Mouse (Mus musculus) midbrain, postnatal 0 days (tissue): ENCODE data around the gene Gpbar1. TPM values are rescaled to one million over a fixed set of nuclear protein-coding genes. Genes with fewer than 3 reads are reported as not detected.

Source experiments
- ATAC-seq: fragments of 200-750 bp; cut with Nextera tagmentation; 2 replicates; pipeline ENCODE4 v1.8.0; 2017; ENCODE audit warnings: moderate number of reproducible peaks, mild to moderate bottlenecking, moderate TSS enrichment, moderate library complexity; ENCODE audit not compliant: low FRiP score
- DNase-seq: peaks from one replicate; pipeline ENCODE4 v3.0.0-alpha.2; 2015; ENCODE audit warnings: low spot score
- H3K27ac ChIP-seq: fragments of 300-500 bp; sonication (generic); 2 replicates; pipeline ENCODE4 v1.5.1; 2014; ENCODE audit warnings: low read depth, mild to moderate bottlenecking, low read length, mixed read lengths
- H3K27me3 ChIP-seq: fragments of 300-500 bp; sonication (generic); 2 replicates; pipeline ENCODE4 v1.6.1; 2014; ENCODE audit warnings: low read length, control low read depth, mixed read lengths; ENCODE audit not compliant: insufficient read depth
- H3K36me3 ChIP-seq: fragments of 300-500 bp; sonication (generic); 2 replicates; pipeline ENCODE4 v1.6.1; 2014; ENCODE audit warnings: low read length, control low read depth, mixed read lengths; ENCODE audit not compliant: insufficient read depth
- H3K4me1 ChIP-seq: fragments of 300-500 bp; sonication (generic); 2 replicates; pipeline ENCODE4 v1.6.1; 2014; ENCODE audit warnings: mild to moderate bottlenecking, control low read depth, antibody characterized with exemption, low read length, mixed read lengths; ENCODE audit not compliant: insufficient read depth
- H3K4me2 ChIP-seq: fragments of 300-500 bp; sonication (generic); 2 replicates; pipeline ENCODE4 v1.6.1; 2014; ENCODE audit warnings: low read depth, mild to moderate bottlenecking, low read length, mixed read lengths; ENCODE audit not compliant: poor library complexity, severe bottlenecking
- H3K4me3 ChIP-seq: fragments of 300-500 bp; sonication (generic); 2 replicates; pipeline ENCODE4 v1.5.1; 2014; ENCODE audit warnings: low read depth, mild to moderate bottlenecking, low read length, moderate library complexity
- H3K9ac ChIP-seq: fragments of 300-500 bp; sonication (generic); replicated peaks from 2 replicates; pipeline ENCODE4 v1.6.1; 2014; ENCODE audit warnings: mild to moderate bottlenecking, low read length, moderate library complexity, mixed read lengths; ENCODE audit not compliant: poor library complexity, severe bottlenecking
- H3K9me3 ChIP-seq: fragments of 300-500 bp; sonication (generic); 2 replicates; pipeline ENCODE4 v1.6.1; 2016; ENCODE audit warnings: low read length, control low read depth
- CTCF ChIP-seq: IDR thresholded peaks from 2 replicates; pipeline ENCODE4 v1.5.1; 2016; ENCODE audit warnings: antibody characterized with exemption, mild to moderate bottlenecking
- WGBS: fragments of 180-500 bp; shearing (Covaris S2); extraction: QIAGEN DNeasy Blood & Tissue Kit; methylation state at CpG from one replicate; pipeline ENCODE4 v1.1.7; 2014; 5-methylcytosine and 5-hydroxymethylcytosine counted together
- polyA plus RNA-seq: library from polyadenylated mRNA; unstranded; fragments of >200 nt; fragmentation: Nextera tagmentation; extraction: Ambion mirVana; gene quantifications from 2 replicates; pipeline ENCODE4 v1.2.1, GENCODE M21; 2015
- total RNA-seq: library from RNA; depleted of rRNA; stranded (reverse); fragments of >200 nt; gene quantifications from 2 replicates; pipeline ENCODE4 v1.2.3, GENCODE M21; 2014

Gpbar1 gene
- total and polyA plus RNA-seq, 2 experiments from 2014 or later, result not detected

DNA sequence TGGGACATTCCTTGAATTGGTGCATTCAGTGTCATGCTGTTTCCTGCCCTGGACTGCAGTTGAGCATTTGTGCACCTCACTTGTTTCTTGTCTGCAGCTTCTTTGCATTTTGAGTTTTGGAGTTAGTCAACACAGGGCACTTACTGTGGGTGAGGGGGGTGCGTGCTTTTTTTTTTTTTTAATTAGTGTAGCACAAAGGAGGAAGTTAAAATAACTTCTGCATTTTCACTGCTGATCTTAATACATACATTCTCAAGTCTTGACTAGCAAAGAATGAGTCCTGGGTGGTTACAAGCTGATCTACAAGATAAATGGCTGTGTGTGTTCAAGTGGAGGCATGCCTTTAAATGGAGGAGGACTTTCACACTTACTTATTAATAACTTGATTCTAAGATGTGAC, 40.2 kb upstream of the Gpbar1 start:
- no peak overlapping the region for H3K27ac ChIP-seq
- no peak for DNase-seq
- H3K27me3 ChIP-seq, result no peaks in the 10 kb centered on the region
- H3K4me2 ChIP-seq, result peak overlapping the region; percentile 66
- H3K9ac ChIP-seq, result no peak overlapping the region
- peak overlapping the region; percentile 97 for H3K4me3 ChIP-seq
- no peaks in the 10 kb centered on the region for H3K9me3 ChIP-seq
- no peak for ATAC-seq
- peaks cover 23% of the 10 kb centered on the region for H3K4me1 ChIP-seq
- TF ChIP-seq CTCF, result no peak
- no peaks in the 10 kb centered on the region for H3K36me3 ChIP-seq
- 85% methylated on average over 1 of the region's 1 CpGs for WGBS

DNA sequence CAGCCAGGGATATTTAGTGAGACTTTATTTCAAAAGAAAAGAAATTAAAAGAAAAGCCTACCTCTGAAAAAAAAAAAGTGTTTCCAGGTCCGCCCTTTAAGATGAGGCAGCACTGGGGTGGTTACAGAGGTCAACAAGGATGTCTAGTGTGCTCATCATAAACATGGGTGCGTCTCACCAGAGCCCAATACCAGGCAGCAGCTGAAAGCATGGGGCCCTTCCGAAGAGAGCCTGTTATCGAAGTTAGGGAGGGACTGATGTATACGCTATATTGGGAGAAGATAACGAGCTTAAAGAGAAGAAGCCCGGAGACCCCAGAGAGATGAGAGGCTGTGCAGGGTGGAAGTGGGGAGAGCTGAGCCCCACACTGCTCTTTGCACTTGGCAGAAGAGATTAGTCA, 39.2 kb upstream of the Gpbar1 start:
- 56% methylated on average over 7 of the region's 7 CpGs for WGBS

DNA sequence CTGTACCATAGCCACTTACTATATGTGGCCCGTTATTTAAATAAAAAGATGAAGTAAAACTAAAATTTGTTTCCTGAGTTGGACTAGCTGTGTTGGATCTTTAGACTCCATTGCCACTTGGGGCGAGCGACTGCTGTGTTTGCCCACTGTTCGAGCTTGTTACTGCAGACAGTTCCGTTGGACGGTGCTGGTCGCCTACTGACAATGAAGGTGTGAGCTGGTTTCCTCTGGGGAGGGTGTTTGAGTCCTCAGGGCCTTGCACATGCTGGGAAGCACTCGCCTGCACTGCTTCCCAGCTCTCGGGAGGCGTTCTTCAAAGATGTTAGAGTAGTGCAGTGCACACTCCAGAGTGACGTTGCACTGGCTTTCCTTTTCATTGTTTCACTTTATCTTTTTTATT, 38.7 kb upstream of the Gpbar1 start:
- WGBS, result 60% methylated on average over 11 of the region's 11 CpGs
- Histone ChIP-seq H3K4me1 (peaks cover 23% of the 10 kb centered on the region), H3K4me2 (peak overlapping the region; percentile 18; the same call in 1 of the 2 replicates), H3K27me3 (no peaks in the 10 kb centered on the region), H3K27ac (no peak overlapping the region), H3K4me3 (no peak overlapping the region), H3K9ac (no peak overlapping the region), H3K9me3 (no peaks in the 10 kb centered on the region), H3K36me3 (no peaks in the 10 kb centered on the region)
- DNase-seq (no peak), ATAC-seq (no peak)
- TF ChIP-seq CTCF, result no peak

More for the DNA sequence above, 39.2 kb upstream of the Gpbar1 start:
- Histone ChIP-seq H3K9ac (no peak overlapping the region), H3K4me3 (no peak overlapping the region), H3K36me3 (no peaks in the 10 kb centered on the region), H3K4me1 (peaks cover 23% of the 10 kb centered on the region), H3K9me3 (no peaks in the 10 kb centered on the region), H3K27ac (no peak overlapping the region), H3K4me2 (peak overlapping the region; percentile 18; the same call in 1 of the 2 replicates), H3K27me3 (no peaks in the 10 kb centered on the region)
- ATAC-seq, result no peak
- DNase-seq, result no peak
- TF ChIP-seq CTCF, result no peak

DNA sequence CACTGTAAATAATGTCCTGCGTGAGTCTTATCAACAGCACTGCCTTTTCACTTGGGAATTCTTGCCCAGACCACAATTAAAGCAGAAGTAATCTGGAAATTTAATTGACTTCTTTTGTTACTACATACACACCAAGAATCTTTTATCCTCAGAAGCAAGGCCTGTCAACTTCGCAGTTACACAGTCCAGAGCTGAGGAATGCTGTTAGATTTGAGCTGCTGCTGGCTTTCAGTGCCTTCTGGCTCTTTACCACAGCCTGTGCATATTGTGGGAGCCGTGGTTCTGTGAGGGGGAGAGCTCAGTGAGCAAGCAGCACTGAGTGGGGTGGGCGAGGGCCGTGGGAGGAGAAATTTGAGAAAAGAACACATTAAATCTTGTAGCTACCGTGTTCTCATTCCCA, 38.0 kb upstream of the Gpbar1 start:
- ATAC-seq, result no peak
- H3K27ac ChIP-seq, result no peak overlapping the region

DNA sequence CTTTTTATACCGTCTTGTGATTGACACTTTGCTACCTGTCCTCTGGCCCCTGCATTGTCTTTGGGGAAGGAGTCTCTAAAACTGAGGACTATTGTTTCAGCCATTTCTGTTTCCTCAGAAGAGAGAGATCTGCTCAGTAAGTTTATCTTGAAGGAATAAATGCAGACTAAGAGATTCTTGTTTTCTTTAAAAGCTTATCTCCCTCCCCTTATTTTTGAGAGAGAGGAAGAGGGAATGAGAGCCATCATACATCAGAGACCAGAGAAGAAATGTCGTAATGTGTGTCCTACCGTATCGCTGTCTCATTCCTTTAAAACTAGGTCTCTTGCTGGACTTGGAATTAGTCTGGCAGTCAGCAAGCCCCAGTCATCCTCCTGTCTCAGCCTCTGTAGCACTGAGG, 37.5 kb upstream of the Gpbar1 start:
- 77% methylated on average over 4 of the region's 4 CpGs for WGBS
- no peak overlapping the region for H3K27ac ChIP-seq

More for the DNA sequence above, 38.0 kb upstream of the Gpbar1 start:
- WGBS, result 69% methylated on average over 6 of the region's 6 CpGs
- Histone ChIP-seq H3K4me2 (no peak overlapping the region), H3K36me3 (no peaks in the 10 kb centered on the region), H3K4me1 (peaks cover 23% of the 10 kb centered on the region), H3K9me3 (no peaks in the 10 kb centered on the region), H3K27me3 (no peaks in the 10 kb centered on the region), H3K4me3 (no peak overlapping the region), H3K9ac (no peak overlapping the region)
- no peak for DNase-seq
- no peak for TF ChIP-seq CTCF

DNA sequence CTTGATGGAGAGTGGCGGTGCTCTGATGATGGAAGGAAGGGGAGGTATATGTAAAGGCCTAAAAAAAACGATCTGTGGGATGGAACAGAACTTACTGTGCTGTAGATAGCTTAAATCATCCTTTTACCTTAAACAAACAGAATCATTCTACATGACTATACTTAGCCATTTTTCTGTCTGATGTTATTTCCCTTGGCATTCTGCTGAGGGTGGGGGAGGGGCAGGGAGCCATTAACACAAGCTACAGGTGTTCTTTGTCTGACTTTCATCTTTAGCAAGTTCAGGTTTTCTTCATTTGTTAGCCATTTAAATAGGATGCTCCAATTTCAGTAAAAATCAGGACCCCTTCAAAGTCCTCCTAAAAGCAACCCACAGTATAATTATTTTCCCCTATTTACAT, 32.8 kb upstream of the Gpbar1 start:
- no peak overlapping the region for H3K27ac ChIP-seq
- no peak overlapping the region for H3K4me3 ChIP-seq
- H3K27me3 ChIP-seq, result no peaks in the 10 kb centered on the region
- H3K4me1 ChIP-seq, result no peaks in the 10 kb centered on the region
- no peak for TF ChIP-seq CTCF
- H3K9me3 ChIP-seq, result no peaks in the 10 kb centered on the region
- DNase-seq (no peak), ATAC-seq (no peak)
- H3K4me2 ChIP-seq, result no peak overlapping the region
- H3K36me3 ChIP-seq, result peaks cover 9% of the 10 kb centered on the region
- 86% methylated on average over 2 of the region's 2 CpGs for WGBS
- no peak overlapping the region for H3K9ac ChIP-seq

More for the DNA sequence above, 37.5 kb upstream of the Gpbar1 start:
- no peak overlapping the region for H3K4me3 ChIP-seq
- no peaks in the 10 kb centered on the region for H3K27me3 ChIP-seq
- H3K36me3 ChIP-seq, result no peaks in the 10 kb centered on the region
- ATAC-seq (no peak), DNase-seq (no peak)
- no peak overlapping the region for H3K9ac ChIP-seq
- H3K9me3 ChIP-seq, result no peaks in the 10 kb centered on the region
- peaks cover 23% of the 10 kb centered on the region for H3K4me1 ChIP-seq
- no peak overlapping the region for H3K4me2 ChIP-seq
- TF ChIP-seq CTCF, result no peak
